Mouse (Mus musculus): ENCODE data around the gene Atp11c. TPM values are rescaled to one million over a fixed set of nuclear protein-coding genes. Genes with fewer than 3 reads are reported as not detected.

Atp11c gene
- polyA plus RNA-seq, 1 experiment from 2014 or later: 14.1 TPM

GRCm38 (mm10) chrX:60348741-60349140, 243.8 kb downstream of the Atp11c start:
- H3K4me1 ChIP-seq (ENCODE audit: control insufficient read depth, insufficient read depth, low read length): no peaks in the 10 kb centered on the region
- no peak overlapping the region for H3K4me2 ChIP-seq (ENCODE audit: low read depth, severe bottlenecking)
- DNase-seq (ENCODE audit: low spot score): no peak
- no peaks in the 10 kb centered on the region for H3K27me3 ChIP-seq (ENCODE audit: control insufficient read depth, insufficient read depth, low read length)
- no peak for ATAC-seq (ENCODE audit: insufficient number of reproducible peaks, low FRiP score, low TSS enrichment, low read depth)
- WGBS: 75% methylated on average over 1 of the region's 1 CpGs
- no peaks in the 10 kb centered on the region for H3K9me3 ChIP-seq (ENCODE audit: control insufficient read depth, low read length)
- no peak overlapping the region for H3K4me3 ChIP-seq (ENCODE audit: low read depth, low read length)
- no peak overlapping the region for H3K9ac ChIP-seq (ENCODE audit: low read length)
- no peak overlapping the region for H3K27ac ChIP-seq (replicated peaks; ENCODE audit: low read depth, low read length)
- no peaks in the 10 kb centered on the region for H3K36me3 ChIP-seq (ENCODE audit: control insufficient read depth, insufficient read depth, low read length)

GRCm38 (mm10) chrX:60345447-60345846, 247.1 kb downstream of the Atp11c start:
- H3K4me1 ChIP-seq (ENCODE audit: control insufficient read depth, insufficient read depth, low read length): no peaks in the 10 kb centered on the region
- ATAC-seq (ENCODE audit: insufficient number of reproducible peaks, low FRiP score, low TSS enrichment, low read depth) (no peak), DNase-seq (ENCODE audit: low spot score) (no peak)
- no peak overlapping the region for H3K4me2 ChIP-seq (ENCODE audit: low read depth, severe bottlenecking)
- no peak overlapping the region for H3K9ac ChIP-seq (ENCODE audit: low read length)
- H3K36me3 ChIP-seq (ENCODE audit: control insufficient read depth, insufficient read depth, low read length): no peaks in the 10 kb centered on the region
- no peak overlapping the region for H3K27ac ChIP-seq (replicated peaks; ENCODE audit: low read depth, low read length)
- H3K9me3 ChIP-seq (ENCODE audit: control insufficient read depth, low read length): no peaks in the 10 kb centered on the region
- H3K27me3 ChIP-seq (ENCODE audit: control insufficient read depth, insufficient read depth, low read length): no peaks in the 10 kb centered on the region
- H3K4me3 ChIP-seq (ENCODE audit: low read depth, low read length): no peak overlapping the region

- 79% methylated on average over 4 of the region's 4 CpGs for WGBS
- Histone ChIP-seq H3K36me3 (ENCODE audit: control insufficient read depth, insufficient read depth, low read length) (no peaks in the 10 kb centered on the region), H3K4me1 (ENCODE audit: control insufficient read depth, insufficient read depth, low read length) (no peaks in the 10 kb centered on the region), H3K9ac (ENCODE audit: low read length) (no peak overlapping the region), H3K27ac (replicated peaks; ENCODE audit: low read depth, low read length) (no peak overlapping the region), H3K4me2 (ENCODE audit: low read depth, severe bottlenecking) (no peak overlapping the region), H3K9me3 (ENCODE audit: control insufficient read depth, low read length) (no peaks in the 10 kb centered on the region), H3K4me3 (ENCODE audit: low read depth, low read length) (no peak overlapping the region), H3K27me3 (ENCODE audit: control insufficient read depth, insufficient read depth, low read length) (no peaks in the 10 kb centered on the region)
- no peak for ATAC-seq (ENCODE audit: insufficient number of reproducible peaks, low FRiP score, low TSS enrichment, low read depth)
- no peak for DNase-seq (ENCODE audit: low spot score)
These were observed 247.5 kb downstream of the Atp11c start for GRCm38 (mm10) chrX:60344991-60345390.

GRCm38 (mm10) chrX:60329735-60330134, 262.8 kb downstream of the Atp11c start:
- H3K4me1 ChIP-seq (ENCODE audit: control insufficient read depth, insufficient read depth, low read length): no peaks in the 10 kb centered on the region
- no peak for DNase-seq (ENCODE audit: low spot score)
- no peak overlapping the region for H3K4me3 ChIP-seq (ENCODE audit: low read depth, low read length)
- H3K4me2 ChIP-seq (ENCODE audit: low read depth, severe bottlenecking): no peak overlapping the region
- no peaks in the 10 kb centered on the region for H3K36me3 ChIP-seq (ENCODE audit: control insufficient read depth, insufficient read depth, low read length)
- H3K9ac ChIP-seq (ENCODE audit: low read length): no peak overlapping the region
- 100% methylated on average over 3 of the region's 3 CpGs for WGBS
- no peak overlapping the region for H3K27ac ChIP-seq (replicated peaks; ENCODE audit: low read depth, low read length)
- H3K9me3 ChIP-seq (ENCODE audit: control insufficient read depth, low read length): no peaks in the 10 kb centered on the region
- no peaks in the 10 kb centered on the region for H3K27me3 ChIP-seq (ENCODE audit: control insufficient read depth, insufficient read depth, low read length)
- ATAC-seq (ENCODE audit: insufficient number of reproducible peaks, low FRiP score, low TSS enrichment, low read depth): no peak

- DNase-seq (ENCODE audit: low spot score) (no peak), ATAC-seq (ENCODE audit: insufficient number of reproducible peaks, low FRiP score, low TSS enrichment, low read depth) (no peak)
- H3K4me1 ChIP-seq (ENCODE audit: control insufficient read depth, insufficient read depth, low read length): no peaks in the 10 kb centered on the region
- no peak overlapping the region for H3K27ac ChIP-seq (replicated peaks; ENCODE audit: low read depth, low read length)
- no peak overlapping the region for H3K4me2 ChIP-seq (ENCODE audit: low read depth, severe bottlenecking)
- no peaks in the 10 kb centered on the region for H3K36me3 ChIP-seq (ENCODE audit: control insufficient read depth, insufficient read depth, low read length)
- no peaks in the 10 kb centered on the region for H3K27me3 ChIP-seq (ENCODE audit: control insufficient read depth, insufficient read depth, low read length)
- no peak overlapping the region for H3K4me3 ChIP-seq (ENCODE audit: low read depth, low read length)
- no peak overlapping the region for H3K9ac ChIP-seq (ENCODE audit: low read length)
- H3K9me3 ChIP-seq (ENCODE audit: control insufficient read depth, low read length): no peaks in the 10 kb centered on the region
- WGBS: 97% methylated on average over 4 of the region's 4 CpGs
These were observed 271.2 kb downstream of the Atp11c start for GRCm38 (mm10) chrX:60321321-60321720.

GRCm38 (mm10) chrX:60317661-60318060, 274.8 kb downstream of the Atp11c start:
- H3K27me3 ChIP-seq (ENCODE audit: control insufficient read depth, insufficient read depth, low read length): no peaks in the 10 kb centered on the region
- no peaks in the 10 kb centered on the region for H3K4me1 ChIP-seq (ENCODE audit: control insufficient read depth, insufficient read depth, low read length)
- H3K27ac ChIP-seq (replicated peaks; ENCODE audit: low read depth, low read length): no peak overlapping the region
- WGBS: 97% methylated on average over 3 of the region's 3 CpGs
- H3K4me3 ChIP-seq (ENCODE audit: low read depth, low read length): no peak overlapping the region
- no peak for DNase-seq (ENCODE audit: low spot score)
- no peaks in the 10 kb centered on the region for H3K36me3 ChIP-seq (ENCODE audit: control insufficient read depth, insufficient read depth, low read length)
- no peak for ATAC-seq (ENCODE audit: insufficient number of reproducible peaks, low FRiP score, low TSS enrichment, low read depth)
- no peak overlapping the region for H3K9ac ChIP-seq (ENCODE audit: low read length)
- no peaks in the 10 kb centered on the region for H3K9me3 ChIP-seq (ENCODE audit: control insufficient read depth, low read length)
- H3K4me2 ChIP-seq (ENCODE audit: low read depth, severe bottlenecking): no peak overlapping the region

GRCm38 (mm10) chrX:60292335-60292734, 300.2 kb downstream of the Atp11c start:
- no peaks in the 10 kb centered on the region for H3K36me3 ChIP-seq (ENCODE audit: control insufficient read depth, insufficient read depth, low read length)
- no peak overlapping the region for H3K4me3 ChIP-seq (ENCODE audit: low read depth, low read length)
- H3K4me2 ChIP-seq (ENCODE audit: low read depth, severe bottlenecking): no peak overlapping the region
- H3K9ac ChIP-seq (ENCODE audit: low read length): no peak overlapping the region
- no peaks in the 10 kb centered on the region for H3K4me1 ChIP-seq (ENCODE audit: control insufficient read depth, insufficient read depth, low read length)
- H3K27ac ChIP-seq (replicated peaks; ENCODE audit: low read depth, low read length): no peak overlapping the region
- DNase-seq (ENCODE audit: low spot score) (no peak), ATAC-seq (ENCODE audit: insufficient number of reproducible peaks, low FRiP score, low TSS enrichment, low read depth) (no peak)
- H3K27me3 ChIP-seq (ENCODE audit: control insufficient read depth, insufficient read depth, low read length): no peaks in the 10 kb centered on the region
- 91% methylated on average over 2 of the region's 2 CpGs for WGBS
- no peaks in the 10 kb centered on the region for H3K9me3 ChIP-seq (ENCODE audit: control insufficient read depth, low read length)

GRCm38 (mm10) chrX:60255346-60255745, 337.2 kb downstream of the Atp11c start:
- Histone ChIP-seq H3K27me3 (ENCODE audit: control insufficient read depth, insufficient read depth, low read length) (no peaks in the 10 kb centered on the region), H3K4me3 (ENCODE audit: low read depth, low read length) (no peak overlapping the region), H3K9ac (ENCODE audit: low read length) (no peak overlapping the region), H3K4me2 (ENCODE audit: low read depth, severe bottlenecking) (no peak overlapping the region), H3K36me3 (ENCODE audit: control insufficient read depth, insufficient read depth, low read length) (no peaks in the 10 kb centered on the region), H3K27ac (replicated peaks; ENCODE audit: low read depth, low read length) (no peak overlapping the region), H3K9me3 (ENCODE audit: control insufficient read depth, low read length) (no peaks in the 10 kb centered on the region), H3K4me1 (ENCODE audit: control insufficient read depth, insufficient read depth, low read length) (no peaks in the 10 kb centered on the region)
- DNase-seq (ENCODE audit: low spot score): no peak
- ATAC-seq (ENCODE audit: insufficient number of reproducible peaks, low FRiP score, low TSS enrichment, low read depth): no peak

- H3K9ac ChIP-seq (ENCODE audit: low read length): no peak overlapping the region
- DNase-seq (ENCODE audit: low spot score) (no peak), ATAC-seq (ENCODE audit: insufficient number of reproducible peaks, low FRiP score, low TSS enrichment, low read depth) (no peak)
- no peaks in the 10 kb centered on the region for H3K4me1 ChIP-seq (ENCODE audit: control insufficient read depth, insufficient read depth, low read length)
- no peaks in the 10 kb centered on the region for H3K27me3 ChIP-seq (ENCODE audit: control insufficient read depth, insufficient read depth, low read length)
- no peak overlapping the region for H3K4me2 ChIP-seq (ENCODE audit: low read depth, severe bottlenecking)
- H3K9me3 ChIP-seq (ENCODE audit: control insufficient read depth, low read length): no peaks in the 10 kb centered on the region
- H3K36me3 ChIP-seq (ENCODE audit: control insufficient read depth, insufficient read depth, low read length): no peaks in the 10 kb centered on the region
- WGBS: 44% methylated on average over 1 of the region's 1 CpGs
- H3K4me3 ChIP-seq (ENCODE audit: low read depth, low read length): no peak overlapping the region
- no peak overlapping the region for H3K27ac ChIP-seq (replicated peaks; ENCODE audit: low read depth, low read length)
These were observed 404.8 kb downstream of the Atp11c start for GRCm38 (mm10) chrX:60187726-60188125.

Measured in limb, embryonic 11.5 days (tissue).